Mouse (Mus musculus): ENCODE data around the gene Scaf4.

Scaf4 gene

GRCm38 (mm10) chr16:90198626-90199025 is 85.7 kb downstream of the Scaf4 start:
- DNase-seq: no peak

- DNase-seq: peak; percentile 88
Observed at GRCm38 (mm10) chr16:90197337-90197973, 86.8 kb downstream of the Scaf4 start.

- no peak for DNase-seq
Observed at GRCm38 (mm10) chr16:90196688-90197240, 87.5 kb downstream of the Scaf4 start.

GRCm38 (mm10) chr16:90193719-90194118 is 90.6 kb downstream of the Scaf4 start:
- DNase-seq: no peak

- DNase-seq: no peak
Observed at GRCm38 (mm10) chr16:90191289-90191688, 93.0 kb downstream of the Scaf4 start.

GRCm38 (mm10) chr16:90187453-90187852 is 96.8 kb downstream of the Scaf4 start:
- DNase-seq: peak; percentile 56

- peak; percentile 84 for DNase-seq
Observed at GRCm38 (mm10) chr16:90185928-90186588, 98.2 kb downstream of the Scaf4 start.

GRCm38 (mm10) chr16:90184135-90184534 is 100.2 kb downstream of the Scaf4 start:
- DNase-seq: no peak

GRCm38 (mm10) chr16:90181673-90182072 is 102.6 kb downstream of the Scaf4 start:
- no peak for DNase-seq

GRCm38 (mm10) chr16:90180975-90181374 is 103.3 kb downstream of the Scaf4 start:
- no peak for DNase-seq

GRCm38 (mm10) chr16:90179892-90180291 is 104.4 kb downstream of the Scaf4 start:
- no peak for DNase-seq

GRCm38 (mm10) chr16:90178404-90178803 is 105.9 kb downstream of the Scaf4 start:
- no peak for DNase-seq

- DNase-seq: no peak
Observed at GRCm38 (mm10) chr16:90177425-90177824, 106.9 kb downstream of the Scaf4 start.

GRCm38 (mm10) chr16:90176472-90176871 is 107.8 kb downstream of the Scaf4 start:
- DNase-seq: no peak
